Mouse (Mus musculus): Measurements from ENCODE around the gene Zfp286. TPM values are rescaled to one million over a fixed set of nuclear protein-coding genes. Genes with fewer than 3 reads are reported as not detected.
"Not testable (repeated sequence)": the region's sequence is repeated elsewhere in the genome, so short reads cannot be mapped to it uniquely, and the experiment has no call there.

Zfp286 gene
- polyA plus RNA-seq, 1 experiment from 2014 or later, result 37.8 TPM

DNA sequence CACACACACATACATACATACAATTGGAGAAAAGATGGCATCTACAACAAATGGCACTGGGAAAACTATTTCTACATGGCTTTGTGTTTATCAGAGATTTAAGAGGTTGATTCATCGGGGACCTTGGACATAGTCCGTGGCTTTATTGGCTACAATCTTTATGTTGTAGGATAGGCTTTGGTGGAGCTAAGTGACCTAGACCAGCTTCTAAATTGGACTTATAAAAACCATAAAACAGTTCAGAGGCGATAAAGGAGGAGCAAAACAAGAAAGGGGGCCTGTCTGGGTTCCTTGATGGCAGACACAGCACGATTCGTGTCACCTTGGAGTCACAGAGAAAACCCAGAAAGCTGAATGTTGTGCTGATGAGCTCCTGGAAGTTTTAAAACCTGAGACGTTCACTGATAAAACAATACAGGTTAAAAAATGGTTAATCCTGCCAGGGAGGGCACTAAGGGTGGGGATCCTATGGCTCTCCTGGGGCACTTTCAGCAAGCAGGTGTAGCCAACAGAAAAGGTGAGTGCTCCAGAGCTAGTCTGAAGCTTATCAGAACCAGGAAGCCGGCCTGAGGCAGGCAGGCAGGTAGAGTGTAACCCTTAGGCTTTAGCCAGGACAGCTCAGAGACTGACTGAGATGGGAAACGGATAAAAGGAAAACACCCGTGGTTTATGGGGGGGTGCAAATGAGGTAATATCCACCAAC is 28.4 kb downstream of the Zfp286 start:
- no peak for ATAC-seq (ENCODE audit: low FRiP score, low read depth)
- Histone ChIP-seq H3K36me3 (no peaks in the 10 kb centered on the region), H3K9ac (no peak overlapping the region), H3K4me3 (no peak overlapping the region), H3K4me2 (replicated peaks) (no peak overlapping the region), H3K9me3 (no peaks in the 10 kb centered on the region), H3K27ac (no peak overlapping the region), H3K4me1 (peaks cover 18% of the 10 kb centered on the region), H3K27me3 (peaks cover 17% of the 10 kb centered on the region)
- 62% methylated on average over 9 of the region's 9 CpGs for WGBS

DNA sequence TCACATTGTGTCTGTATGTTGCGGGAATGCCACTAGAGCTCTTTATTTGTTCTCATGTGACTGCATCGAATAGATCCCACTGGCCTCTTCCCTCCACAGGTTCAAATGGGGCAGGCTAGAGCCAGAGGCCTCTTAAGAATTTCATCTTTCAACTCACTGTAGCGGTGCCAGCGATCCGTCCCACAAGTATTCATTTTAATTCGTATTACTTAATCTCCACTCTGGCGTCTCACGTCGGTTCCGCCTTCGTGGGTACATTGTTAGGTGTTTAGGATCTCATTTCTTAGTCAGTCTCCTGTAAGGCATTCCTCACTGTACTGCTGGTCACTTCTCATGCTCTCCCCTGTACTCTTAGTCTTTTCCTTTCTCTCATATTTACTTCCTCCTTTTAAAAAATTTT is 30.8 kb downstream of the Zfp286 start:
- H3K27ac ChIP-seq, result no peak overlapping the region
- WGBS, result 93% methylated on average over 11 of the region's 11 CpGs
- no peak overlapping the region for H3K9ac ChIP-seq
- no peaks in the 10 kb centered on the region for H3K9me3 ChIP-seq
- peaks cover 18% of the 10 kb centered on the region for H3K4me1 ChIP-seq
- H3K4me3 ChIP-seq, result no peak overlapping the region
- no peaks in the 10 kb centered on the region for H3K36me3 ChIP-seq
- peaks cover 24% of the 10 kb centered on the region for H3K27me3 ChIP-seq
- no peak overlapping the region for H3K4me2 ChIP-seq (replicated peaks)
- no peak for ATAC-seq (ENCODE audit: low FRiP score, low read depth)

DNA sequence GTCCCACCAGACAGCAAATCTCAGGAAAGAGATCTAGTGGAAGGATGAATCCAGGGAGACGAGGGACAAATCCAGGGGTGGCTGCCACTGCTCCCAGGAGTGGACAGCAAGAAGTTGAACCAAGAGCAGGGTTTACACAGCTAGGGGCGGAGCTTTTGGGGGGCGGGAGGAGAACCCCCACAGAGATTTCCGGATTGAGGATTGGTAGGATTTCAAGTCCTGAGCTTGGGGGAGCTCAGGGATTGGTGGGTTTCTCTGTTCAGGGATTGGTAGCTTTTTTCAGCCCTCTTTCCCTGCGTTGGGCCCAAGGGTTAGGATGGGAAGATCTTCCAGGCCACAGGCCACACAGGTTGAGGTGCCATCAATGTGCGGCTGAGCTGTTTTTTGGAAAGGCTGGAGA is 31.4 kb downstream of the Zfp286 start:
- WGBS, result 77% methylated on average over 6 of the region's 6 CpGs
- Histone ChIP-seq H3K4me1 (peaks cover 18% of the 10 kb centered on the region), H3K27me3 (peaks cover 28% of the 10 kb centered on the region), H3K4me3 (no peak overlapping the region), H3K9ac (no peak overlapping the region), H3K4me2 (replicated peaks) (no peak overlapping the region), H3K27ac (no peak overlapping the region), H3K9me3 (no peaks in the 10 kb centered on the region), H3K36me3 (no peaks in the 10 kb centered on the region)
- no peak for ATAC-seq (ENCODE audit: low FRiP score, low read depth)

DNA sequence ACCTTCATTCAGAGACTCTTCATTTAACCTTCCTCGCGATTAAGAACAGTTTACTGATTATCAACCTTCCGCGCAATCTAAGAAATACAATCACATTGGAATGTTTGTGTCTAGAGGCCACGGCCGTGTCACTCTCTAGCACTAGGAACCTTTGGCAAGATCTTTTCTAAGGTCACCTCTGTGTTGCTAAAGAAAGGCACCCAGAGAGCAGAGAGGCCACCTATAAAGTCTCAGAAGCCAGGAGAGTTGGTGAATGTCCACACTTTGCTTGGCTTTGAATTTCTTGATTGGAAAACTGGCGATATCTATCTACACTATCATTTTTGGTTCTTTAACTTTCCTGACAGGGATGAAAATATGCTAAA is 32.1 kb downstream of the Zfp286 start:
- Histone ChIP-seq H3K4me3 (peak overlapping the region; percentile 33), H3K27me3 (peaks cover 28% of the 10 kb centered on the region), H3K4me2 (replicated peaks) (peak overlapping the region; percentile 59), H3K9me3 (no peaks in the 10 kb centered on the region), H3K4me1 (peaks cover 17% of the 10 kb centered on the region), H3K27ac (no peak overlapping the region), H3K36me3 (no peaks in the 10 kb centered on the region), H3K9ac (peak overlapping the region; percentile 36; the same call in 1 of the 2 replicates)
- WGBS, result 10% methylated on average over 7 of the region's 7 CpGs
- ATAC-seq (ENCODE audit: low FRiP score, low read depth), result no peak

DNA sequence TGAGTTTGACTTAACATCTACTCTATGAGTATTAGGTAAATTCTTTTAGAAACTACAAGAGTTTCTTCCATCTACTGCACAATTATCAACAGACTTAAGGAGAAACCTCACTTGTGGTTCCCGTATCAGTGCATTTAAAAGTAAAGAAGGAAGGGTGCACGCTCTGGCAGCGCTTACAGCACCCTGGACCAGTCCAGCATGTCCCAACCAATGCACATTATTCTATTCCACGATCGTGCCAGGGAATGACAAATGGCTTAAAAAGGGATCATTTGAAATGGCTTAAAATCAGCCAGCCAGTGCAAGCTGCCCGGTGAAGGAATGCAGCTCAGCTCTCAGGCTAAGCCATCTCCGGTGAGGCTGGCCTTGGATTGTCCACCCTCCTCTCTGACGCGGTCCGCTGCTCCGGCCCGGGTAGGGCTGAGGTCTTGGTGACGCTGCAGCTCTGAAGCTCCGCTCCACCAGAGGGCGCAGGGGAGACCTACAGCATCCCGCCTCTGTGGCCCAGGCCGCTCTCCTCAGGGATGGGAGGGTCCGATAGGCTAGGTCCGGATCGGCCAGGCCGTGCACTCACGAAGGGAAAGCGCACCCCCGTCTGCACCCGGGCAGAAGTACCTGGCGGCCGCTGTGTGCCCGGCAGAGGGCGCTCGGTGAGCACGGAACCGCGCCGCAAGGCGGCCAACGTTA is 32.7 kb downstream of the Zfp286 start:
- Histone ChIP-seq H3K4me2 (replicated peaks) (peak overlapping the region; percentile 59), H3K36me3 (no peaks in the 10 kb centered on the region), H3K9ac (peak overlapping the region; percentile 36; the same call in 1 of the 2 replicates), H3K9me3 (no peaks in the 10 kb centered on the region), H3K27me3 (peaks cover 28% of the 10 kb centered on the region), H3K27ac (no peak overlapping the region), H3K4me3 (peak overlapping the region; percentile 33), H3K4me1 (peaks cover 12% of the 10 kb centered on the region)
- 7% methylated on average over 36 of the region's 36 CpGs for WGBS
- ATAC-seq (ENCODE audit: low FRiP score, low read depth), result peak; percentile 97

DNA sequence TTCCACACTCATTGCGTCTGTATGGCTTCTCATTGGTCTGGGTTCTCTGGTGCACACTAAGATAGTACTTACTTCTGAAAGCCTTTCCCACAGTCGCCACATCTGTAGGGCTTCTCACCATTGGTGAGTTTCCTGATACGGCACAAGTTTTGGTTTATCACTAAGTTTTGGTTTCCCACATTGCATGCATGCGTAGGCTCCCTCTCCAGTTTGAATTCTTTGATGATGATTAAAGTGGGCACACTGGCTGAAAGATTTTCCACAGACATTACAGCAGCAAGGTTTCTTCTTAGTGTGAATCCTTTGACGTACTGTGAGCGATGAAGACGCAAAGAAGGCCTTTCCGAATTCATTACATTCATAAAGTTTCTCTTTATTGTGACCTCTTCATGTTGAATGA is 36.5 kb downstream of the Zfp286 start, which contains the start of gene Gm10428:
TSS of gene Gm10428 (plus strand) at position 321 of the 400 bp plus-strand sequence.
- no peak within 1 kb of the TSS for H3K4me3 ChIP-seq
- no peak for ATAC-seq (ENCODE audit: low FRiP score, low read depth)
- H3K9me3 ChIP-seq, result no peaks in the 10 kb centered on the region
- H3K27ac ChIP-seq, result no peak within 1 kb of the TSS
- H3K9ac ChIP-seq, result no peak within 1 kb of the TSS
- no peaks in the 10 kb centered on the region for H3K36me3 ChIP-seq
- 83% methylated on average over 8 of the region's 8 CpGs for WGBS
- H3K27me3 ChIP-seq, result peaks cover 37% of the 10 kb centered on the region
- peak within 1 kb of the TSS; percentile 7; the same call in 1 of the 2 replicates for H3K4me2 ChIP-seq (replicated peaks)
- peaks cover 6% of the 10 kb centered on the region; the same call in 1 of the 2 replicates for H3K4me1 ChIP-seq

DNA sequence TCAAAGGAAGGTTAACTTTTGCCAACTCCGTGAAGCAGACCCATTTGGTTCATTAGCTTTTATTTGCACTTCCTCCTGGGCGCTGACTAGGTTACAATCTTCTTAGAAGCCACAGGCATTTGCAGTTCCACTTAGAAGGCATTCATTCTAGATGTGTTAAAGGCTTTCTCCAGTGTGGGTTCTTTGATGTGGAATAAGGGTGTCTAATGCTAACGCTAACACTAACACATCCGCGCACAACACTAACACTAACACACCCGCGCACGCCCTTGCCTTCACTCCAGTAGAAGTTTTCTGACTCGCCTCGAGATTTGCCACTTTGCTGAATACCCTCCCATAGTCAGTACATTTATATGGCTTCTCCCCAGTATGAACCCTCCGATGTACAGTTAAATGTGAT is 37.1 kb downstream of the Zfp286 start:
- no peak for ATAC-seq (ENCODE audit: low FRiP score, low read depth)
- H3K36me3 ChIP-seq, result no peaks in the 10 kb centered on the region
- no peak overlapping the region for H3K4me3 ChIP-seq
- H3K9me3 ChIP-seq, result no peaks in the 10 kb centered on the region
- peak overlapping the region; percentile 7; the same call in 1 of the 2 replicates for H3K4me2 ChIP-seq (replicated peaks)
- WGBS, result 32% methylated on average over 11 of the region's 11 CpGs
- H3K27ac ChIP-seq, result no peak overlapping the region
- H3K27me3 ChIP-seq, result peaks cover 39% of the 10 kb centered on the region
- peaks cover 1% of the 10 kb centered on the region; the same call in 1 of the 2 replicates for H3K4me1 ChIP-seq
- H3K9ac ChIP-seq, result no peak overlapping the region

DNA sequence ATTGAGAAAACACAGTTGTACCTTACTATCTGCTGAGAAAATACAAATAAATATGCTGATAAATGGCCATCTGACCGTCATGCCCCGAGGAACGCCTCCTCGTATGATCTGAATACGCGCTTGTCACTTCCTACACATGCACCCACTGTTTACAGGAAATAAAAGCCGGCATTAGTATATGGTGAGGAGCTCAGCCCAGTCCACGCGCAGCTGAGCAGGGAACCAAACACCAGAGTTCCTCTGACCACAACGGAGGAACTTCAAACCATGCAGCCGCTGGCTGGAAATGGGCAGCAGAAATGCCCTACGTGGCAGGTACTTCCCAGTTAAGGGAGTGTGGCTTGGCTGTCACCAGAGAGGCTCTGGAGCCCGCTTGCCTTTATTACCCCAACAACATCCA is 39.8 kb downstream of the Zfp286 start:
- H3K27ac ChIP-seq; H3K9ac ChIP-seq; H3K36me3 ChIP-seq; H3K4me3 ChIP-seq; H3K4me1 ChIP-seq; H3K9me3 ChIP-seq; H3K4me2 ChIP-seq (replicated peaks); ATAC-seq (ENCODE audit: low FRiP score, low read depth): not testable (repeated sequence)
- 90% methylated on average over 13 of the region's 13 CpGs for WGBS
- H3K27me3 ChIP-seq, result peaks cover 43% of the 10 kb centered on the region

DNA sequence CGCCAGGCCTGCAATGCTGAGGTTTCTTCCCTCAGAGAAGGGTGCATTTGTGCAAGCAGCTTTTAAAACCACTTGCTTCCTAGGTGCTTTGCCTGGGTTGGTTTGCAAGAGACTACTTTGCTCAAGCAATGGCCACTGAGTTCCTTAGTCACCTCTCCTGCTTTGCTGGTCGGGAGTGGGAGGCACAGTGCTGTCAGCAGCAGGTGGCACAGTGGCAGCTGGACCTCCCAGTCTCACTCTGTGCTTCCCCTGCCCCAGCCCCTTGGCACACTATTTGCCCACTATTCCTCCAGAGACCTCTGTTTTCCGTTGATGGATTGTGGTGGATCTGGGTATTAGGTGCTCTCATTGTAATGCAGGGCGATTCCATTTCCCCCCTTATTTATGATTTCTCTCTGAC is 41.2 kb downstream of the Zfp286 start:
- Histone ChIP-seq H3K27me3 (peaks cover 41% of the 10 kb centered on the region), H3K4me2 (replicated peaks) (no peak overlapping the region), H3K4me1 (peaks cover 4% of the 10 kb centered on the region; the same call in 1 of the 2 replicates), H3K9me3 (no peaks in the 10 kb centered on the region), H3K9ac (no peak overlapping the region), H3K27ac (no peak overlapping the region), H3K36me3 (no peaks in the 10 kb centered on the region), H3K4me3 (no peak overlapping the region)
- no peak for ATAC-seq (ENCODE audit: low FRiP score, low read depth)
- WGBS, result 76% methylated on average over 4 of the region's 4 CpGs

DNA sequence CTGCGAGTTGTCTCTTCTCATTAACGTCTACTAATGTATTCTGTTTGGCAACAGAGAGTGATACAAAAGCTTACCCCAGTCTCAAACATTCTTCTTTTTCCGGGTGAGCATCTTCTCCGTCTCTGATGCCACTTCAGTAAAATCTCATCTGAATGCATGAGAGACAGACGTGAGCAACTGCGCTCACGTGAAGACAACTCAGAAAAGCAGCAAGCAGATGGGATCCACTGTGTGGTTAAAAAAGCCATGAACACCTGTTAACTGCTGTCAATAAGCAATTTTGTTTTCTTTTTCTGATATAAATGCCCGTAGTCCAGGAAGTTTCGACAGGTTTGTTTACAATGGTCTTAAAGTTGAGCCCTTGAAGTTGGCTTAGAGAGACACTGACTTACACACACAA is 42.0 kb downstream of the Zfp286 start:
- Histone ChIP-seq H3K36me3 (no peaks in the 10 kb centered on the region), H3K9me3 (no peaks in the 10 kb centered on the region), H3K9ac (no peak overlapping the region), H3K4me1 (peaks cover 11% of the 10 kb centered on the region), H3K4me2 (replicated peaks) (no peak overlapping the region), H3K4me3 (no peak overlapping the region), H3K27me3 (peaks cover 41% of the 10 kb centered on the region), H3K27ac (no peak overlapping the region)
- ATAC-seq (ENCODE audit: low FRiP score, low read depth), result no peak
- WGBS, result 64% methylated on average over 9 of the region's 9 CpGs

DNA sequence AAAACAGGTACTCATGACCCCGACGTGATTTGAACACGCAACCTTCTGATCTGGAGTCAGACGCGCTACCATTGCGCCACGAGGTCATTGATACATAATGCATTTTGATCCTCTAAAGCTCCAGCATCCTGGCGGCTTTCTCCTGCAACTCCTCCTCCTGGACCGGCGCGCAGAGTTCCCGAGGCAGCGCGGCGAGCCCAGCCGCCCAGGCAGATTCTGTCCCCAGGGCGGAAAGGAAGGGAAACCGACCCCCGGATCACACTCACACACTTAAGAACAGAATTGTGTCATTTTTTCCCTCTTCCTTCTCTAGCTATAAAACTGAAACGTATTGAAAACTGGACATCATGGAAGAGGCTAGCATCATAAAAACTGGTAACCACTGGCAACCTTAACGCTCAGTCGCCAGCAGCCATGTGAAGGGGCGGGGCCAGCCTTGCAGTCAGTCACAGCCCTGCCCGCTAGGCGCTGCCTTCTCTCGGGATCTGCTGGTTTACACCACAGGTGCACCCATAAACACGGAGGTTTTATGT is 43.2 kb downstream of the Zfp286 start:
- H3K27me3 ChIP-seq, result peaks cover 37% of the 10 kb centered on the region
- H3K9ac ChIP-seq, result peak overlapping the region; percentile 31
- peak; percentile 70; the same call in 1 of the 2 replicates for ATAC-seq (ENCODE audit: low FRiP score, low read depth)
- H3K27ac ChIP-seq, result no peak overlapping the region
- H3K4me3 ChIP-seq, result peak overlapping the region; percentile 44
- H3K4me1 ChIP-seq, result peaks cover 17% of the 10 kb centered on the region
- H3K4me2 ChIP-seq (replicated peaks), result peak overlapping the region; percentile 69
- H3K9me3 ChIP-seq, result no peaks in the 10 kb centered on the region
- WGBS, result 3% methylated on average over 27 of the region's 27 CpGs
- no peaks in the 10 kb centered on the region for H3K36me3 ChIP-seq

DNA sequence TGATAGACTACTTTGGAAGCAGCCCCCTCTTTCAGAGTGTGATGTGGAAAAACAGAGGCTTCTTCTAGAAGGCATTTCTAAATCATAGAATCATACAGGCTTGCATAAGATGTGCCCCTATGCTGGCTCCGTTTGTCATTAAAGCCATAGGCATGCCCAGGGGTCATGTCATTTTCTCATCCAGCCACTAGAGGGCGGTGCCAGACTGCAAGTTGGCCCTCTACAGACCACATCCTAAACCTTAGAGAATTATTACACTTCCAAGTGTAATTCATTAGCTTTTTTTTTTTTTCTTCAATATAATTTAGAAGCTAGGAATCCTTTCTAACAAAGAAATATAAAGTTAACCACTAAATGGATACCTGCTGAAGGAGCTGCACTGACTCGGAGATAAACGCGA is 45.2 kb downstream of the Zfp286 start:
- H3K36me3 ChIP-seq, result no peaks in the 10 kb centered on the region
- H3K4me2 ChIP-seq (replicated peaks), result no peak overlapping the region
- H3K27ac ChIP-seq, result no peak overlapping the region
- no peaks in the 10 kb centered on the region for H3K9me3 ChIP-seq
- peak; percentile 11; the same call in 1 of the 2 replicates for ATAC-seq (ENCODE audit: low FRiP score, low read depth)
- H3K4me3 ChIP-seq, result no peak overlapping the region
- H3K27me3 ChIP-seq, result peaks cover 31% of the 10 kb centered on the region
- peaks cover 17% of the 10 kb centered on the region for H3K4me1 ChIP-seq
- H3K9ac ChIP-seq, result no peak overlapping the region
- 38% methylated on average over 5 of the region's 5 CpGs for WGBS

Measured in limb, embryonic 13.5 days (tissue).